Mouse (Mus musculus): ENCODE results near the gene Ctnna2.

Ctnna2 gene

GRCm38 (mm10) chr6:77416999-77417398 lies 562.5 kb downstream of the Ctnna2 start:
- no peak for DNase-seq

- no peak for DNase-seq
These were observed 566.0 kb downstream of the Ctnna2 start for GRCm38 (mm10) chr6:77413530-77413929.

GRCm38 (mm10) chr6:77408481-77408880 lies 571.0 kb downstream of the Ctnna2 start:
- DNase-seq = no peak

- no peak for DNase-seq
These were observed 578.7 kb downstream of the Ctnna2 start for GRCm38 (mm10) chr6:77400751-77401150.

GRCm38 (mm10) chr6:77391663-77392062 lies 587.8 kb downstream of the Ctnna2 start:
- DNase-seq = no peak

- no peak for DNase-seq
These were observed 598.2 kb downstream of the Ctnna2 start for GRCm38 (mm10) chr6:77381309-77381708.

- DNase-seq = no peak
These were observed 606.4 kb downstream of the Ctnna2 start for GRCm38 (mm10) chr6:77373132-77373531.

- no peak for DNase-seq
These were observed 608.4 kb downstream of the Ctnna2 start for GRCm38 (mm10) chr6:77371147-77371546.

GRCm38 (mm10) chr6:77358471-77358837 lies 621.0 kb downstream of the Ctnna2 start:
- DNase-seq = no peak

GRCm38 (mm10) chr6:77357748-77358470 lies 621.6 kb downstream of the Ctnna2 start:
- no peak for DNase-seq

- no peak for DNase-seq
These were observed 624.7 kb downstream of the Ctnna2 start for GRCm38 (mm10) chr6:77354826-77355225.

GRCm38 (mm10) chr6:77343781-77344180 lies 635.7 kb downstream of the Ctnna2 start:
- DNase-seq = no peak

- no peak for DNase-seq
These were observed 644.0 kb downstream of the Ctnna2 start for GRCm38 (mm10) chr6:77335537-77335936.

- DNase-seq = no peak
These were observed 654.8 kb downstream of the Ctnna2 start for GRCm38 (mm10) chr6:77324748-77325147.

GRCm38 (mm10) chr6:77324327-77324726 lies 655.2 kb downstream of the Ctnna2 start:
- no peak for DNase-seq

GRCm38 (mm10) chr6:77306796-77307195 lies 672.7 kb downstream of the Ctnna2 start:
- no peak for DNase-seq

GRCm38 (mm10) chr6:77301305-77301704 lies 678.2 kb downstream of the Ctnna2 start:
- DNase-seq = no peak

GRCm38 (mm10) chr6:77291415-77291814 lies 688.1 kb downstream of the Ctnna2 start:
- no peak for DNase-seq

GRCm38 (mm10) chr6:77288402-77288801 lies 691.1 kb downstream of the Ctnna2 start:
- DNase-seq = no peak

GRCm38 (mm10) chr6:77286317-77286716 lies 693.2 kb downstream of the Ctnna2 start:
- DNase-seq = no peak

GRCm38 (mm10) chr6:77278794-77279193 lies 700.7 kb downstream of the Ctnna2 start:
- no peak for DNase-seq

- no peak for DNase-seq
These were observed 714.3 kb downstream of the Ctnna2 start for GRCm38 (mm10) chr6:77265163-77265562.

- no peak for DNase-seq
These were observed 722.0 kb downstream of the Ctnna2 start for GRCm38 (mm10) chr6:77257358-77258105.

GRCm38 (mm10) chr6:77256348-77256747 lies 723.2 kb downstream of the Ctnna2 start:
- DNase-seq = no peak
